Mouse (Mus musculus) spleen, postnatal 36 days (tissue): ENCODE measurements around the gene Ptprc.

Source experiments
- DNase-seq, 2 experiments: peaks; one replicate each; pipeline ENCODE4 v3.0.0; 2022; ENCODE audit warnings: low spot score in 2 of 2, mixed read lengths in 1 of 2

The Ptprc gene

GRCm38 (mm10) chr1:138153126-138153525, 22.4 kb downstream of the Ptprc start:
- no peak for DNase-seq

GRCm38 (mm10) chr1:138148844-138149243, 26.7 kb downstream of the Ptprc start:
- no peak for DNase-seq

GRCm38 (mm10) chr1:138145571-138145970, 29.9 kb downstream of the Ptprc start:
- no peak for DNase-seq

- DNase-seq = no peak
These were observed 30.4 kb downstream of the Ptprc start for GRCm38 (mm10) chr1:138145148-138145547.

GRCm38 (mm10) chr1:138144365-138144764, 31.1 kb downstream of the Ptprc start:
- DNase-seq = no peak

GRCm38 (mm10) chr1:138140769-138141168, 34.7 kb downstream of the Ptprc start:
- no peak for DNase-seq

- no peak for DNase-seq
These were observed 37.8 kb downstream of the Ptprc start for GRCm38 (mm10) chr1:138137696-138138095.

- DNase-seq = no peak
These were observed 38.4 kb downstream of the Ptprc start for GRCm38 (mm10) chr1:138137024-138137577.

- DNase-seq = peak; percentile 92 to 95
These were observed 39.1 kb downstream of the Ptprc start for GRCm38 (mm10) chr1:138136373-138136779.

GRCm38 (mm10) chr1:138135637-138136372, 39.7 kb downstream of the Ptprc start:
- no peak for DNase-seq

- no peak for DNase-seq
These were observed 40.4 kb downstream of the Ptprc start for GRCm38 (mm10) chr1:138135117-138135516.

GRCm38 (mm10) chr1:138134324-138134723, 41.2 kb downstream of the Ptprc start:
- peak in 1 of 2 experiments; percentile 33 for DNase-seq

GRCm38 (mm10) chr1:138131739-138132138, 43.8 kb downstream of the Ptprc start:
- no peak for DNase-seq

GRCm38 (mm10) chr1:138130145-138130544, 45.4 kb downstream of the Ptprc start:
- DNase-seq = no peak

GRCm38 (mm10) chr1:138126843-138127242, 48.7 kb downstream of the Ptprc start:
- DNase-seq = no peak

GRCm38 (mm10) chr1:138125281-138125680, 50.2 kb downstream of the Ptprc start:
- peak; percentile 34 to 57 for DNase-seq

- DNase-seq = peak; percentile 40 to 54
These were observed 51.6 kb downstream of the Ptprc start for GRCm38 (mm10) chr1:138123866-138124265.

- no peak for DNase-seq
These were observed 55.6 kb downstream of the Ptprc start for GRCm38 (mm10) chr1:138119895-138120294.

- no peak for DNase-seq
These were observed 82.3 kb downstream of the Ptprc start for GRCm38 (mm10) chr1:138093219-138093618.

- no peak for DNase-seq
These were observed 89.7 kb downstream of the Ptprc start for GRCm38 (mm10) chr1:138085810-138086209.

- DNase-seq = no peak
These were observed 91.8 kb downstream of the Ptprc start for GRCm38 (mm10) chr1:138083707-138084106.

- no peak for DNase-seq
These were observed 95.2 kb downstream of the Ptprc start for GRCm38 (mm10) chr1:138080308-138080707.

GRCm38 (mm10) chr1:138044196-138044945, 131.1 kb downstream of the Ptprc start:
- peak; percentile 64 to 76 for DNase-seq
